In the genomic region with DNA sequence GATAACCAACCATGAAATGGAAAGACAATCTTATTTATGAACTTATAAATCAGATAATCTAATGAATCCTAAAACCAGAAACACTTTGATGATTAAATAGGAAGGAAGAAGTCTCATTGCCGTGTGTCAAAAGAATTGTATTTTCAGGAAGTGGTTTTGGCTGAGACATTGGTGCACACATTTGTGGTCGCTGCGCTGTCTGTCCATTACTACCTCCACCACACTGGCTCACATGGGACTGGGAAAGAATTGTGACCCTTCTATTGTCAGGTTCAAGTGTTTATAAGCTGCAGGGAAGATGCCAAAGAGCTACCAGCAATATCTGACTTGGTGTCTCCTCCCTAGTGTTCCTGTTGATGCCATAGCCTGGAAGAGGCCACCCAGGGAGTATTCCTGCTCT, we compare ENCODE assay signal across 25 mouse cellular contexts.
"Had no signal": no experiment of that assay in that cellular context is flagged by ENCODE, and none has a peak within 500 bp of the region (broad histone marks: within the 10 kb centered on the region; RNA-seq: fewer than 3 reads in every experiment).

No protein-coding gene starts in this region.

- H3K27ac ChIP-seq: heart, adult 2 months; heart, embryonic 10.5 days; hindbrain, embryonic 13.5 days; hindbrain, embryonic 15.5 days; hindbrain, postnatal 0 days; kidney, embryonic 15.5 days; kidney, postnatal 0 days; limb, embryonic 13.5 days; limb, embryonic 15.5 days; liver, embryonic 12.5 days; liver, embryonic 14.5 days had no signal

- DNase-seq: gastrocnemius, postnatal 14 days; gastrocnemius, postnatal 36 days; heart, adult 2 months; heart, postnatal 10 days; heart, postnatal 4 days; kidney, adult 11 months; kidney, adult 2 months; kidney, adult 9 months; kidney, postnatal 14 days; kidney, postnatal 36 days; layer of hippocampus, adult 9-11 months; layer of hippocampus, postnatal 36 days; left cerebral cortex, postnatal 4 days had no signal

- H3K4me2 ChIP-seq: heart, embryonic 12.5 days; hindbrain, embryonic 13.5 days; hindbrain, embryonic 15.5 days; kidney, embryonic 15.5 days; limb, embryonic 13.5 days; limb, embryonic 15.5 days; liver, embryonic 12.5 days had no signal

- H3K4me1 ChIP-seq: hindbrain, embryonic 13.5 days; hindbrain, embryonic 15.5 days; limb, embryonic 13.5 days; liver, embryonic 12.5 days had no signal

- ATAC-seq: hindbrain, postnatal 0 days; intestine, embryonic 16.5 days; liver, embryonic 12.5 days had no signal

- H3K4me3 ChIP-seq: heart, adult 2 months; heart, embryonic 10.5 days; heart, embryonic 12.5 days; hindbrain, embryonic 13.5 days; hindbrain, embryonic 15.5 days; kidney, embryonic 15.5 days; limb, embryonic 13.5 days; limb, embryonic 15.5 days; liver, embryonic 12.5 days had no signal

- H3K9ac ChIP-seq: heart, embryonic 12.5 days; hindbrain, embryonic 13.5 days; hindbrain, embryonic 15.5 days; kidney, embryonic 15.5 days; limb, embryonic 13.5 days; limb, embryonic 15.5 days; liver, embryonic 12.5 days; liver, embryonic 14.5 days had no signal

- H3K36me3 ChIP-seq: heart, embryonic 10.5 days; heart, embryonic 12.5 days; hindbrain, embryonic 13.5 days; hindbrain, embryonic 15.5 days; liver, embryonic 12.5 days had no signal

- H3K27me3 ChIP-seq: heart, embryonic 12.5 days; hindbrain, embryonic 13.5 days; hindbrain, embryonic 15.5 days; kidney, embryonic 15.5 days; limb, embryonic 13.5 days; limb, embryonic 15.5 days; liver, embryonic 12.5 days had no signal

- H3K9me3 ChIP-seq: heart, embryonic 10.5 days; heart, embryonic 12.5 days; hindbrain, embryonic 13.5 days; hindbrain, embryonic 15.5 days; kidney, embryonic 15.5 days; limb, embryonic 13.5 days; limb, embryonic 15.5 days; liver, embryonic 12.5 days had no signal
